Mouse (Mus musculus): ENCODE results near the gene Rgcc.

DNA sequence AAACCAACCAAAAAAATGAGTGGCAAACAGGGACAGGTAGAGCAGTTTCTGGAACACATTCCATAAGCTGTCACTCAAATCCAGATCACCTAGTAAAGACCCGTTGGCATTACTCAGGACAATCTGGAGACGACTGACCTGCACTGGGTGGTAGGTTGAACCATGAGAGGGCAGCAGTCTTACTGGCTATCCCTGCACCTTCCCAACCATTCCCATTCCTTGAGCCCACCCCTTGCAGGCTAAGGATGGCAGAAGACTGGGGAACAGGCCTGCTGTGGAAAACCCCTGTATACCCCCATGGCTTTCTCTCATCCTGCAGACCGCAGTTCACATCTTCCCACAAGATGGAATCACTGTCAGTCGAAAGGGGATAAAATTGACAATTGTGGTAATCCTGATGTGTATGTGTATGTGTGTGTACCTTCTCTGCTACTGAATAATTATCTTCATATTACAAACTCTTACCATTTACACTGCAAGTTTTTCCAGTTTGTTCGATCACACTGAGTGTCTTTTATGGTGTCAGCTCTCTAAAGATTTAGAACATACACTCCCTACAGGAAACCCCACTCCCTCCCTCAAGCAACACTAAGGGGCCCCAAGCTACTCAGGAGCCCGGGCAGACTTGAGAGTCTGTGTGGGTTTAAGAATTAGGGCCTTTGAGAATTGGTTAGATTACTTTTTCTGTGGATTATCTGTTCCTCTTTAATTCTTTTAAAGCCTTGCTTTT, 59.6 kb downstream of the Rgcc start:
- TF ChIP-seq CTCF (IDR thresholded peaks at IDR 0.05; ENCODE audit: insufficient read depth, low read depth, low read length) (no peak), POLR2A (IDR thresholded peaks at IDR 0.05; ENCODE audit: insufficient read depth, low read depth, low read length) (no peak)
